In genomic region chr3:88146376-88147112, GRCm38 (mm10) we compare ENCODE assay signal across 8 mouse cellular contexts. TPM values are rescaled to one million over a fixed set of nuclear protein-coding genes. Genes with fewer than 3 reads are reported as not detected.
DNase-seq lines count a peak whose midpoint lies in the region; ATAC-seq and TF ChIP-seq lines count a peak whose summit lies in the region.

No protein-coding gene starts in this region.

- peaks cover 54% of the 10 kb centered on the region for H3K4me1 ChIP-seq in liver, adult 2 months (ENCODE audit: control insufficient read depth, insufficient read depth, low read length)
- H3K4me1 ChIP-seq in embryonic facial prominence, embryonic 13.5 days = peaks cover 85% of the 10 kb centered on the region
- peaks cover 89% of the 10 kb centered on the region for H3K4me1 ChIP-seq in neural tube, embryonic 13.5 days (replicated peaks)

- no peak for DNase-seq in liver, adult 2 months (ENCODE audit: extremely low read depth, low read depth, low spot score)
- no peak for DNase-seq in liver
- peak; percentile 46 for DNase-seq in induced T-regulatory cell, adult 2 months (ENCODE audit: low read depth)
- no peak for DNase-seq in urinary bladder, adult 18-20 months (ENCODE audit: low spot score in 2 of 2)
- no peak for DNase-seq in kidney, adult 18-20 months
- DNase-seq in urinary bladder, postnatal 4 days (ENCODE audit: low spot score in 2 of 2) = no peak

- H3K4me3 ChIP-seq in liver, adult 2 months (ENCODE audit: insufficient read depth, low read depth, low read length) = no peak overlapping the region
- no peak overlapping the region for H3K4me3 ChIP-seq in embryonic facial prominence, embryonic 13.5 days
- no peak overlapping the region for H3K4me3 ChIP-seq in neural tube, embryonic 13.5 days

- TF ChIP-seq CTCF in liver, adult 2 months (IDR thresholded peaks at IDR 0.05; ENCODE audit: low read depth, low read length) = no peak

- no peak overlapping the region for H3K9ac ChIP-seq in liver, adult 2 months (ENCODE audit: low read depth, low read length)
- H3K9ac ChIP-seq in embryonic facial prominence, embryonic 13.5 days = peak overlapping the region; percentile 92
- peak overlapping the region; percentile 88 for H3K9ac ChIP-seq in neural tube, embryonic 13.5 days

- H3K36me3 ChIP-seq in liver, adult 2 months (ENCODE audit: control insufficient read depth, insufficient read depth, low read length) = no peaks in the 10 kb centered on the region
- peaks cover 6% of the 10 kb centered on the region; the same call in 1 of the 2 replicates for H3K36me3 ChIP-seq in embryonic facial prominence, embryonic 13.5 days
- no peaks in the 10 kb centered on the region for H3K36me3 ChIP-seq in neural tube, embryonic 13.5 days

- H3K27me3 ChIP-seq in liver, adult 2 months (ENCODE audit: control insufficient read depth, insufficient read depth, low read length) = no peaks in the 10 kb centered on the region
- no peaks in the 10 kb centered on the region for H3K27me3 ChIP-seq in embryonic facial prominence, embryonic 13.5 days
- no peaks in the 10 kb centered on the region for H3K27me3 ChIP-seq in neural tube, embryonic 13.5 days

- peaks cover 84% of the 10 kb centered on the region for H3K79me2 ChIP-seq in liver, adult 2 months (ENCODE audit: control insufficient read depth, insufficient read depth, low read length)

- H3K4me2 ChIP-seq in embryonic facial prominence, embryonic 13.5 days = 0 out of 2 replicates have a peak overlapping the region, but pooled peaks have one; percentile 94
- peak overlapping the region; percentile 97 for H3K4me2 ChIP-seq in neural tube, embryonic 13.5 days

- H3K27ac ChIP-seq in liver, adult 2 months (replicated peaks; ENCODE audit: insufficient read depth, low read depth, low read length) = peak overlapping the region; percentile 0; the same call in 1 of the 2 replicates
- no peak overlapping the region for H3K27ac ChIP-seq in embryonic facial prominence, embryonic 13.5 days
- 0 out of 2 replicates have a peak overlapping the region, but pooled peaks have one; percentile 9 for H3K27ac ChIP-seq in neural tube, embryonic 13.5 days (replicated peaks)

- ATAC-seq in embryonic facial prominence, embryonic 13.5 days (ENCODE audit: insufficient number of reproducible peaks, insufficient read depth, low FRiP score, low TSS enrichment, low read depth) = no peak
- ATAC-seq in neural tube, embryonic 13.5 days (ENCODE audit: low read depth) = no peak

- TF ChIP-seq POLR2A in liver, adult 2 months (IDR thresholded peaks at IDR 0.05; ENCODE audit: extremely low read depth, insufficient read depth, low read length) = no peak

- 42% methylated on average over 5 of the region's 5 CpGs for WGBS in liver, adult 2 months
- WGBS in embryonic facial prominence, embryonic 13.5 days = 35% methylated on average over 5 of the region's 5 CpGs
- WGBS in neural tube, embryonic 13.5 days = 38% methylated on average over 5 of the region's 5 CpGs

- no peaks in the 10 kb centered on the region for H3K9me3 ChIP-seq in embryonic facial prominence, embryonic 13.5 days
- H3K9me3 ChIP-seq in neural tube, embryonic 13.5 days = no peaks in the 10 kb centered on the region

RNA-seq across cellular contexts. Expression of gene Mef2d, which starts 4.4 kb away (rescaled TPM):
- total RNA-seq in liver, adult 2 months (2014; rRNA removed) = 3.7 and 6.2 TPM in 2 replicates
- 17.7 and 22.2 TPM in 2 replicates for polyA plus RNA-seq in liver, adult 2 months (2012; rRNA removed)
- polyA plus RNA-seq in embryonic facial prominence, embryonic 13.5 days (2015; fragmentation: Nextera tagmentation; extraction: Ambion mirVana) = 18.1 and 18.2 TPM in 2 replicates
- polyA plus RNA-seq in neural tube, embryonic 13.5 days (2015; fragmentation: Nextera tagmentation; extraction: Ambion mirVana) = 15.9 and 19.4 TPM in 2 replicates
